Mouse (Mus musculus) limb, embryonic 14.5 days (tissue): Measurements from ENCODE around the gene Reep6. TPM values are rescaled to one million over a fixed set of nuclear protein-coding genes. Genes with fewer than 3 reads are reported as not detected.
A peak's percentile ranks its signal among the peaks of the same experiment; 100 is the strongest.

Experiments used
- ATAC-seq: fragments of 200-750 bp; cut with Nextera tagmentation; 2 replicates; pipeline ENCODE4 v1.8.0; 2017; ENCODE audit warnings: low read depth, moderate number of reproducible peaks, moderate TSS enrichment; ENCODE audit not compliant: low FRiP score
- DNase-seq: peaks from one replicate; pipeline ENCODE4 v3.0.0-alpha.2; 2015; ENCODE audit warnings: low spot score
- H3K27ac ChIP-seq: fragments of 300-500 bp; sonication (generic); replicated peaks from 2 replicates; pipeline ENCODE4 v1.5.1; 2014; ENCODE audit warnings: low read depth, mild to moderate bottlenecking, low read length, moderate library complexity, mixed read lengths
- H3K27me3 ChIP-seq: fragments of 300-500 bp; sonication (generic); 2 replicates; pipeline ENCODE4 v1.6.1; 2014; ENCODE audit warnings: low read length, mixed read lengths; ENCODE audit not compliant: control insufficient read depth, insufficient read depth
- H3K36me3 ChIP-seq: fragments of 300-500 bp; sonication (generic); 2 replicates; pipeline ENCODE4 v1.6.1; 2014; ENCODE audit warnings: mild to moderate bottlenecking, low read length, moderate library complexity, mixed read lengths; ENCODE audit not compliant: control insufficient read depth, insufficient read depth
- H3K4me1 ChIP-seq: fragments of 300-500 bp; sonication (generic); 2 replicates; pipeline ENCODE4 v1.6.1; 2014; ENCODE audit warnings: antibody characterized with exemption, low read length, mixed read lengths; ENCODE audit not compliant: control insufficient read depth, insufficient read depth
- H3K4me2 ChIP-seq: fragments of 300-500 bp; sonication (generic); replicated peaks from 2 replicates; pipeline ENCODE4 v1.6.1; 2014; ENCODE audit warnings: low read depth, mild to moderate bottlenecking, low read length, moderate library complexity; ENCODE audit not compliant: severe bottlenecking
- H3K4me3 ChIP-seq: fragments of 300-500 bp; sonication (generic); replicated peaks from 2 replicates; pipeline ENCODE4 v1.5.1; 2014; ENCODE audit warnings: low read length
- H3K9ac ChIP-seq: fragments of 300-500 bp; sonication (generic); 2 replicates; pipeline ENCODE4 v1.6.1; 2014; ENCODE audit warnings: mild to moderate bottlenecking, low read depth, low read length, moderate library complexity; ENCODE audit not compliant: severe bottlenecking
- H3K9me3 ChIP-seq: fragments of 300-500 bp; sonication (generic); 2 replicates; pipeline ENCODE4 v1.6.1; 2016; ENCODE audit warnings: low read length; ENCODE audit not compliant: control insufficient read depth
- POLR2A ChIP-seq: fragments of 200-500 bp; IDR thresholded peaks from 2 replicates; pipeline ENCODE4 v1.8.0; 2012; ENCODE audit warnings: inconsistent platforms, mild to moderate bottlenecking, moderate library complexity, borderline replicate concordance; ENCODE audit not compliant: insufficient read depth, insufficient read length; ENCODE audit errors: extremely low read depth
- WGBS: fragments of 180-500 bp; shearing (Covaris S2); extraction: QIAGEN DNeasy Blood & Tissue Kit; methylation state at CpG from one replicate; pipeline ENCODE4 v1.1.7; 2014; 5-methylcytosine and 5-hydroxymethylcytosine counted together
- polyA plus RNA-seq, 2 experiments: library from polyadenylated mRNA; depleted of rRNA in 1 of 2; stranded (reverse) in 1 of 2; unstranded in 1 of 2; fragments of >200 nt; fragmentation: Nextera tagmentation in 1 of 2; extraction: Ambion mirVana in 1 of 2; gene quantifications; 2 replicates each; pipeline versions ENCODE4 v1.2.1 to v1.2.3; 2012 to 2014

Reep6 gene
- polyA plus RNA-seq, 2 experiments: 3.9 to 10.5 TPM

GRCm38 (mm10) chr10:80331636-80332524, 2.1 kb downstream of the Reep6 start:
- Histone ChIP-seq H3K9me3 (no peaks in the 10 kb centered on the region), H3K4me3 (no peak overlapping the region), H3K27ac (no peak overlapping the region), H3K36me3 (no peaks in the 10 kb centered on the region), H3K9ac (no peak overlapping the region), H3K4me2 (no peak overlapping the region), H3K27me3 (no peaks in the 10 kb centered on the region), H3K4me1 (peaks cover 10% of the 10 kb centered on the region)
- no peak for DNase-seq
- 70% methylated on average over 10 of the region's 10 CpGs for WGBS
- no peak for TF ChIP-seq POLR2A
- ATAC-seq: no peak

DNA sequence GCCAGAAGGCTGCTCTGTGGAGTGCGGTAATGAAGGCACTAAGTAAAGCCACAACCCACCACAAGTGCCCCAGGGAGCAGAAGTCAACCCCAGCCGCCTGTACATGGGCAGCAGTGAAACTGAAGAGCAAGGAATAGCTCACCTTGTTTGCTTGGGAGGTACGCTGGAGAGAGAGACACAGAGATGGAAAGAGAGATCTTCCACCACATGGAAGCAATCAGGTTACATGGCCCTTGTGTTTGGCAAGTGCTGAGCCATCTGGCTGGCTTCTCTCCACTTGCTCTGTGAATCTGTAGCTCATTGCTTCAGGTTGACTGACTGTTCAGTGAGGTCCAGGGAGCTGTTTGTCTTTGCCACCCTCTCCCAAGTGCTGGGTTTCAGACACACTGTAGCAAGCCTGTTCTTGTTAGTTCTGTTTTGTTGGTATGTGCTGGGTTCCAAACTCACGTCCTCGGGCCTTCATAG, 2.8 kb downstream of the Reep6 start:
- ATAC-seq: no peak
- DNase-seq: no peak
- no peaks in the 10 kb centered on the region for H3K9me3 ChIP-seq

GRCm38 (mm10) chr10:80336263-80336662, 6.5 kb downstream of the Reep6 start:
- DNase-seq (no peak), ATAC-seq (no peak)
- no peak for TF ChIP-seq POLR2A
- Histone ChIP-seq H3K36me3 (no peaks in the 10 kb centered on the region), H3K4me2 (no peak overlapping the region), H3K9ac (no peak overlapping the region), H3K4me3 (no peak overlapping the region), H3K9me3 (no peaks in the 10 kb centered on the region), H3K27me3 (peaks cover 12% of the 10 kb centered on the region), H3K27ac (no peak overlapping the region), H3K4me1 (0 out of 2 replicates have a peak, but pooled peaks cover 3% of the 10 kb centered on the region)
- 82% methylated on average over 12 of the region's 12 CpGs for WGBS

More for the DNA sequence above, 2.8 kb downstream of the Reep6 start:
- Histone ChIP-seq H3K4me1 (peaks cover 10% of the 10 kb centered on the region), H3K27ac (no peak overlapping the region), H3K27me3 (no peaks in the 10 kb centered on the region), H3K36me3 (no peaks in the 10 kb centered on the region), H3K4me2 (no peak overlapping the region), H3K4me3 (no peak overlapping the region), H3K9ac (no peak overlapping the region)
- WGBS: 71% methylated on average over 5 of the region's 5 CpGs
- TF ChIP-seq POLR2A: no peak

DNA sequence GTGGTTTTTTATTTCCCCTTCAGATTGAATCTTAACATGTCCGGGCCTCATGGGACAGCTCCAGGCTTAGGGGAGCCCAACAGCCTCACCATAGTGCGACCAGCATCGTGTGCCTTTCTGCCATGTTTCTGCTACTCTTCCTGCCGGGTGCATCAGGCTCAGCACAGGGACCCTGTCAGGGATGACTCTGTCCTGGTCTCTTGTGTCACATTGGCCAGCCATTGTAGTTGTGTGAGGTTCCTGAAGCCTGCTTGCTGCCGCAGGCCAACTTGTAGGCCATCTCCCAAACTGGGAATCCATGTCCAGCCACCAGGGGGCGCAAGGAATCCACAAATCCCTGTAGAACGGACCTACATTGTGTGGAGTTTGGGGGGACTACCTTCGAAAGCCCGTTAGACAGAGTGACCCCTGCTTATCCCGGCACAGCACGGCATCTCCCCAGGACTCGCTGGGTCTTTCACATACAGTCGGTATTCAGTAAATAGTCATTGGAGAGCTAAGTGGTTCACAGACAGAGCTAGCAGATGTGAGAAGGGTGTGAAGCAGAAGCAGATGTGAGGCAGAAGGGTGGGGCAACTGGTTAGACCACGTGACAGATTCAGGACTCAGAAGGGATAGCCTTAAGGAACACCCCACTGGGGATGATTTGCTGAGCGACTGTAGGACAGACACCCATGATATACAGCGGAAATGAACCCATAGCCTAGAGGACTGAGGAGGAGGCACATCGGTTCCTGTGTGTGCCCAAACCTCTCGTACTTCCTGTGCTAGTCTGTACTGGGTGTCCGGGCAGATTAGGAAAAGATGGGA, 10.4 kb downstream of the Reep6 start:
- H3K4me1 ChIP-seq: peaks cover 16% of the 10 kb centered on the region
- no peaks in the 10 kb centered on the region for H3K9me3 ChIP-seq
- H3K4me2 ChIP-seq: peak overlapping the region; percentile 34
- no peak overlapping the region for H3K9ac ChIP-seq
- no peak overlapping the region; the same call in 1 of the 2 replicates for H3K4me3 ChIP-seq
- no peak for TF ChIP-seq POLR2A
- peaks cover 50% of the 10 kb centered on the region for H3K27me3 ChIP-seq
- H3K36me3 ChIP-seq: no peaks in the 10 kb centered on the region
- no peak overlapping the region for H3K27ac ChIP-seq
- ATAC-seq (peak; percentile 30; the same call in 1 of the 2 replicates), DNase-seq (peak; percentile 71)
- 21% methylated on average over 19 of the region's 19 CpGs for WGBS

DNA sequence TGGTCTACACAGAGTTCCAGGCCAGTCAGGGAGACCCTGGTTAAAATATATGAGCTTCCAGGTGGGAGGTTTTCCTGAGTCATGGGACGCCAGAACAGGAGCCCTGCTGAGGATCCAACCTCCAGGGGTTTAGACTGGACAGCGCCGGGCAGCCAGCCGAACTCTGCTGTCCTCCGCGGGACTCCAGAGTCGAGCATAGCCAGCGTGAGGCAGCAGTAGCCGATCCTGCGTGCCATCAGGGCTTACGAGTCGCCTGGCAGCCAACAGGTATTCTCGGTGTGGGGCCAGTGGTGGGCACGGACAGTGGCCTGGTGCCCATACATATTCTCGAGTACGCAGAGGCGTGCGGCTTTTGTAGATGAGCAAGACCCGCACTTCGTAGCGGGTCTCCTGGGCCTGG, 11.3 kb downstream of the Reep6 start:
- Histone ChIP-seq H3K4me3 (no peak overlapping the region; the same call in 1 of the 2 replicates), H3K9ac (no peak overlapping the region), H3K9me3 (no peaks in the 10 kb centered on the region), H3K27me3 (peaks cover 59% of the 10 kb centered on the region), H3K27ac (no peak overlapping the region), H3K4me2 (no peak overlapping the region), H3K36me3 (no peaks in the 10 kb centered on the region), H3K4me1 (peaks cover 16% of the 10 kb centered on the region)
- ATAC-seq (no peak), DNase-seq (no peak)
- WGBS: 19% methylated on average over 21 of the region's 21 CpGs
- no peak for TF ChIP-seq POLR2A
